ENCODE assay signal across 15 mouse cellular contexts in genomic region chr2:33978550-33978949, GRCm38 (mm10).
"Had no signal": no experiment of that assay in that cellular context is flagged by ENCODE, and none has a peak within 500 bp of the region (broad histone marks: within the 10 kb centered on the region; RNA-seq: fewer than 3 reads in every experiment).

No protein-coding gene starts in this region.

- H3K27ac ChIP-seq: kidney, embryonic 15.5 days; limb, embryonic 13.5 days; liver, embryonic 15.5 days; midbrain, embryonic 15.5 days; neural tube, embryonic 12.5 days; stomach, embryonic 15.5 days had no signal

- H3K4me3 ChIP-seq: kidney, embryonic 15.5 days; limb, embryonic 13.5 days; liver, embryonic 15.5 days; megakaryocyte, embryonic 14.5 days; midbrain, embryonic 15.5 days; neural tube, embryonic 12.5 days; stomach, embryonic 15.5 days had no signal

- H3K9ac ChIP-seq: kidney, embryonic 15.5 days; limb, embryonic 13.5 days; liver, embryonic 15.5 days; lung, embryonic 14.5 days; midbrain, embryonic 15.5 days; neural tube, embryonic 12.5 days; stomach, embryonic 15.5 days had no signal

- H3K4me1 ChIP-seq: limb, embryonic 13.5 days; liver, embryonic 15.5 days; stomach, embryonic 15.5 days had no signal

- H3K27me3 ChIP-seq: kidney, embryonic 15.5 days; liver, embryonic 15.5 days; midbrain, embryonic 15.5 days; neural tube, embryonic 12.5 days; stomach, embryonic 15.5 days had no signal

- H3K36me3 ChIP-seq: kidney, embryonic 15.5 days; limb, embryonic 13.5 days; liver, embryonic 15.5 days; midbrain, embryonic 15.5 days; neural tube, embryonic 12.5 days; stomach, embryonic 15.5 days had no signal

- DNase-seq: kidney, adult 2 months; kidney, postnatal 14 days; left cerebral cortex, postnatal 4 days; lung, embryonic 14.5 days; lung, postnatal 10 days; lung, postnatal 4 days; right cerebral cortex, adult 18-20 months; thymus, postnatal 25 days had no signal

- H3K9me3 ChIP-seq: kidney, embryonic 15.5 days; limb, embryonic 13.5 days; liver, embryonic 15.5 days; megakaryocyte, embryonic 14.5 days; midbrain, embryonic 15.5 days; neural tube, embryonic 12.5 days; stomach, embryonic 15.5 days had no signal
